Mouse (Mus musculus): Measurements from ENCODE around the gene Cask.
A peak's percentile ranks its signal among the peaks of the same experiment; 100 is the strongest.

The Cask gene

DNA sequence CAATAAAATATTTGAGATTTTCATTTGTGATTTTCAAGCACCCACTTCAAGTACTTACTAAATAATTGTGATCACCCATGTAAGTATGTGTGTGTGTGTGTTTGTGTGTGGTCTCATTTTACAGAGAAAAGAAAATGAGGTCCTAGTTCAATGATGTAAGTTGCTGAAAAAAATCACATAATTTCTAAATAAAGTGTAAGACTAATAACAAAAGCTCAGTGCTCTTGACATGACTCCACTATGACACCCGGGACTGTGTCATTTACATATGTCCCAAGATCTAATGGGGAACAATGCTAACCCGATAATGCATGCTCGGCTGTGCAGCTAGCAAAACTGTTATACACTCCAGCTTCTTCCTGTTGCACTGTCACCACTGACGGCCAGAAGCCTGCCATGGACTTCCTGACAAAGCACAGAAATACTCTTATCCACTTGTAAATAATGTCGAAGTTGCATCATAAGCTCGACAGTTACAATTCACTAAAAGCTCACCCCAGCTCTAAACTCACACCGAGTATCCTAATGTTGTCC is 130.8 kb downstream of the Cask start:
- DNase-seq (ENCODE audit: low read depth, low spot score): no peak

DNA sequence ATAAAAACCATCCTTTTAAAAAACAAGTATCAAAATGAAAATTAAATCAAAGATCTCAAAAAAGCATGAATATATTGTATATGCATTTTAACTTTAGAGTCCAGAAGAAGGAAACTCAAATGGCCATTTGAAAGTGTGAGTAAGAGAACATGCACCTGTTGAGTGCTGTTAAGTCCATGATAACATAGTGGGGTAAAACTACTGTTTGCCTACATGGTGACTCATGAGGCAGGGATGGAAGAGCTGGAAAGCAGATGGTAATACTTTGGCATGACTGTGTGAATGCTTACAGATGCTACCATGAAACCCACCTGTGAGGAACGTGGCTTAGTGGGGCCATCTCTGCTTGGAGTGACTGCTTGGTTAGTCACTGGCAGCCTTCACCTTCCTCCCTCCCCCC is 132.9 kb downstream of the Cask start:
- DNase-seq (ENCODE audit: low read depth, low spot score): no peak

DNA sequence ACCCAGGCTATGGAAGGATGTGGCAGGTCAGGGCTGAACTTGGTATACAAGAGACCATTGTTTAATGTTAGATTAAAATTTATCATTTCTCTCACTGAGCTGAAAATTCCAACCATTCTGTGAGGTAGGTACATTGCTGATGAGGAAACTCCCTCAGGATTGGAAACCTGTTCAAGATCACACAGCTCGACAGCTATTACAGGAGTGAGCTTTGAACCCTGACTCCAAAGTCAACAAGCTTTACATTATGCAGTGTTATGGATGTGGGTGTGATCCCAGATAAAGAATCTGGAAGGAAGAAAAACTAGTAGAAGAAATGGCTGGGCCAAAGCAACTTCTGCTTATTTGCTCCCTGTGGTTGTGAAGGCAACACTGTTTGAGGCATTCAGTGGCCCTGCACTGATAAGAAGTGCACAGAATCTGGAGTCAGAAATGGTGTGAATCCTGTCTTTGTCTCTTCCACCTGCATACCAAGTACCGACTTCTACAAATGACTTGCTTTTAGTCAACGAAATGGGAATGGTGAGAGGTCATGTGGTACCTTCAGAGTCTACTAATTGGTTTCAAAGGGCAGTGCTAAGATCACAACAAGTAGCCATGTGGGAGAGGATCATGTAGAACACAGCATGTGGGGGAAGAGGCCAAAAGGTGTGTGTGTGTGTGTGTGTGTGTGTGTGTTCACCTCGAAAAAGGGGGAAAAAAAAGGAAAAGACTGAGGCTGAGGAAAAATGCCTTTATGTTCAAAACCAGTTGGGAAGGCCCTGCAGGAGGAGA is 134.2 kb downstream of the Cask start:
- no peak for DNase-seq (ENCODE audit: low read depth, low spot score)

DNA sequence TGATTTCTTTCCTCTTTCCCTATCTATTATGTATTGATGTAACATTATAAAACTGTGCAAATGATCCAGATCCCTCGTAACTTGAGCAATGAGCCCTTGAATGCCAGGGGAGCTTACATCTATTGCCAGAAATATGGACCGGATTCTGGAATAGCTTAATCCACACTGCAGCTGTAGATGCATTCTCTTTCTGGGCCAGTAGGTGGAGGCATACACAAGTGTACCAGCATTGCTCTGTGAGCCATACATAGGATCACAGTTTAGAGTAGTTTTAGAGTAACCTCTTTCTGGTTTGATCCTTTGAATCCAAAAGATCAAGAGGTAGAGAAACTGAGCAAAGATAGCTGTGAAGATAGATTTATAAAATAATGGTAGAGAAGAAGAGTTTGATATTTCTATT is 141.0 kb downstream of the Cask start:
- no peak for DNase-seq (ENCODE audit: low read depth, low spot score)

DNA sequence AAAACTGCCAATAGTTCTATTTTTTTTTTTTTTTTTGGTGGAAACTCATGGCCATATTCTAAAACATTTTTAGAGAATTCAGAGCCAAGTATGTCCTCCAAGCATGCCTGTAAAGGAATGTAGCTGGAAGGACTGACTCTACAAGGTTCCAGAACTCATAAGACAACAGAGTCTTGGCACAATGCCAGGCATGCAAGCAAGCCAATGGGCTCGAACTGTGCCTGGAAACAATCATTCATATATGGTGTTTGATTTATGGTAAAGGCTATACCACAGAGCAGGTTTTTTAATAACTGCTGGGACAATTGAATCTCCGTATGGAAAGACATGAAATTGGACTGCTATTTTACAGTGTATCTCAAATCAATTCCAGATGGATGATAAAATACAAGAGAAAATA is 146.1 kb downstream of the Cask start:
- no peak for DNase-seq (ENCODE audit: low read depth, low spot score)

DNA sequence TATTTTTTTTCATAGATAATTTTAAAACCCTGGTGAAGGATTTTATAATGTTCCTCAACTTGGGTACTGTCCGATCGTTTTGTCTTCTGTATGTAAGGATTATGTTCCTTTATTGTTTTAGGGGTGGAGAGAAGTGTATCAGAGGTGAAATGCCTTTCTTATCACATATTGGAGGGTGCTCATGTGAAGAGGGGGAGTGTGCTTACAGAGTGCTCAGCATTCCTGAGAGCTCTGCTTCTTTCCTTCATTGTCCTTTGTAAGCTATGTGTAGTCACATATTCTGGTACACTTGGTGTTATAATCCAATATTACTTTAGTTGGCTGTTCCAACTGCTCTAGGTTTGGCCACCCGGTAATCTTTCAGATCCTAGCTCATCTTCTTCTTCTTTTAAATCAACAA is 150.5 kb downstream of the Cask start:
- DNase-seq (ENCODE audit: low read depth, low spot score): no peak

DNA sequence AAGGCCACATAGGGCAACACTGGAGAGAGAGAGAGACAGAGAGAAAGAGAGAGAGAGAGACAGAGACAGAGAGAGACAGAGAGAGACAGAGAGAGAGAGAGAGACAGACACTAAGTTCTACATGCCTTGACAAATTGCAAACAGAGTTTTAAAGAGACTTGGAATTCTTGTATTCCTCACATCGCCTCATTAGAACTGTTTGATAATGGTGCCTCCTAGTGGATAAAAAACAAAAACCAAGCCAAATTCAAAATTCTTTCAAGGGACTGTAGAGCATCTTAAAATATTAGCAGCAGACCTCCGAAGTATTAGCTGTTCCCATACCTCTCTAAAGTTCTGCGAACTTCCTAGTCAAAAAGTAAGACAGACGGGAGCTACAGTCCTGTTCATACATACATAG is 159.3 kb downstream of the Cask start:
- no peak for DNase-seq (ENCODE audit: low read depth, low spot score)

DNA sequence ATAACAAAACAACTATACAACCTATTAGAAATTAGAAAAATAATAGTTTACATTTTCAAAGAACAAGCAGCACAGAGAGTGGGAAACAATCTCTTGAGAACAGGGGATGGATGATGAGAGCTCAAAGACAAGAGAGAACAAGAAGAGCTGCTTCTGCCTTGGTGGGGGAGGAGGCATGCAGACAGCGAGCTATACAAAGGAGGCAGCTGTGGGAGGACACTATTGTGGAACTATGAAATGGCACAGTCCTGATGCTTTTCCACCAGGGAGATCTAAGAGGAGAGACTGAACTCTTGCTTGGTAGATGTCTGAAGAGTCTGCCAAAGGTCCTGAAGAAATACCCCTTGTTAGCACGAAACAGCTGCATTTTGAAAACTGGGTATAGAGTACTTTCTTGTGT is 162.8 kb downstream of the Cask start:
- DNase-seq (ENCODE audit: low read depth, low spot score): no peak

DNA sequence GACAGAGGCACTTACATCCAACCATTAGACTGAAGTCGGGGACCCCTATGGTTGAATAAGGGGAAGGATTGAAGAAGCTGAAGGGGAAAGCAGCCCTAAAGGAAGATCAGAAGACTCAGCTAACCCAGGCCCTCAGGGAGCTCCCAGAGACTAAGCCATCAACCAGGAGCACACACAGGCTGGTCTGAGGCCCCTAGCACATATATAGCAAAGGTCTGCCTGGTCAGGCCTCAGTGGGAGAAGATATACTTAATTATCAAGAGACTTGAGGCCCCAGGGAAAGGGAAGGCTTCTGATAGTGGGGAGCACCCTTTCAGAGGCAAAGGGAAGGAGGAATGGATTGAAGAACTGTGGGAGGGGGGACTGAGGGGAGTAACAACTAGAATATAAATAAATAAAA is 164.6 kb downstream of the Cask start:
- DNase-seq (ENCODE audit: low read depth, low spot score): no peak

DNA sequence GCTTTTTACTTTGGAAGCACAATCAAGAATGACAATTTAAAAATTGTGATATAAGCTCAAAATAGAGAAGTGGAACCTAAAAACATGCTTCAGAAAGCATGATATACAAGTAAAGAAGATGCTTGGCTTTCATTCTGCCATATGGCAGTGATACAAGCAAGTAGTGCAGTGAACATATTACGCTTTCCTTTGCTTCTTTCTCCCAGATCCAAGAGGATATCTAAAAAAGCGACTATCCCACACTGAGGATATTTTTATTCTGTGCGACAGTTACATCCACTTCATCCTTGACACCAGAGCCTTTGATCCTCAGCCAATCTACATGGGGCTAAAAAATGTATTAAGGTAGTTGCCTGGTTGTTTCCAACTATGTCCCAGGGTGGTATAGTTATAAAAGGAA is 169.4 kb downstream of the Cask start:
- no peak for DNase-seq (ENCODE audit: low read depth, low spot score)

DNA sequence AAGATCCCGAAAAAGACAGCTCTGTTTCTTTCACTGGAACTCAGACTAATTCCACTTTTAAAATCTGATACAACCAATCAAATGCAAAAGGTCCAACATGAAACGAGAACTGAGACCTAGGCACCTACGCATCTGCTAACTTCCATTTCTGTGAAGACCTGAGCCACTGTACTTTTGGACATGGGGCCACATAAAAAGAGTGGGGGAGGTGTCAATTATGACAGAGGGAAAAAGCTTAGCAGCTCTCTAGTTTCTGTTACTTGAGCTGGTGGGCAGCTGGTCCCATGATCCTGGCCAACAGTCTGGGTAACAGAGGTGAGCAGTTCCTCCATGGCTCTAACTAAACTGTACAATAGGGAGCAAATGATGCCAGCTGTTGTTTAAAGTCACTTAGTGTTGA is 178.2 kb downstream of the Cask start:
- no peak for DNase-seq (ENCODE audit: low read depth, low spot score)

DNA sequence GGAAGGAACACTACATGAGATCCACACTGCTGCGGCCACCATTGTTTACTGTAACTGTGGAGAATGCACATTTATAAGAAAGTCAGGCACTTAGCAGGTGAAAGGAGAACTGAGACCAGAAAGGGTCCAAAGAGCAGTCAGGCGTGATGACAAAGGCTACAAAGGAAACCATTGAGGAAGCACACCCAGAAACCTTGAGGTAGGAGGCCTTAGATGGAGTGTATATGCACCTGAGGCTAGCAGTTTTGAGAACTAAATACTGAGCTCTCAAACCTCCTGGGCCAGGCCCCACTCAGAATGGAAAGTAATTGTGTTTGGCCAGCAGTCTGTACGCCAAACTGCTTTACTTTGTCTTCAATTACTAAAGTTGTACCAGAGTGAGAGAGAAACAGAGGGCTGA is 180.8 kb downstream of the Cask start:
- DNase-seq (ENCODE audit: low read depth, low spot score): no peak

DNA sequence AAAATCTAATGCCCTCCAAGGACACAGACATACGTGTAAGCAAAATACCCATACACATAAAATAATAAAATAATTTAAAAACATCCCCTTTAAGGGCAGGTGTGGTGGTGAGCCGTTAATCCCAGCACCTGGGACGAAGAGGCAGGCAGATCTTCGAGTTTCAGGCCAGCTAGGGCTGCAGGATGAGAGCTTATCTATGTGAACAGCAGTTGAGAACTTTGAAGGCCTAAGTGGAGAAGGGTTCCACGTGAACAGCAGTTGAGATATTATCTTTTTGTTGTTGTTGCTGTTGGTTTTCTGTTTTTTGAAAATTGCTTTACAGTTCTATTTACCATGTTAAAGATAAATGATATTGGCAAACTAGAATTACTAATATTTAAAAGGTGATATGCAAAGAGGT is 182.3 kb downstream of the Cask start:
- no peak for DNase-seq (ENCODE audit: low read depth, low spot score)

DNA sequence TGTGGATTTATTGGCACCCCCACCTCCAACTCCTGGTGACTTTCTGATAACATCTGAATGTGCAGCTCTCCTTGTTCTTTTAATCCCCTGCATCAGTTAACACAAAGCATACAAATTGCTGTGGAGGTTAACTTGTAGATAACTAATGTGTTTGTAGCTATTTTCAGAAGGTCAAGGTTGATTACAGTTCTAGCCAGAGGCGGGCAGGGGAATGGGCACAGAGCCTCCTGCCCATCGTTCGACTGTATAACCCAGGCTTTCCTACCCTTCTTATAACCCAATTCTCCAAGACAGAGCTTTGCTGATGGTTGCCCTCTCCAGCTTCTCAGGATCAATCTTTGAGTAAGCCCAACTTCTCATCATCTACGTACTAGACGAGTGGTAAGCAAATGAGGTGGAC is 190.1 kb downstream of the Cask start, which contains the start of gene Gpr82:
Gene Gpr82, plus strand, starts transcription at position 301 of the 400 bp plus-strand sequence.
- no peak for DNase-seq (ENCODE audit: low read depth, low spot score)

DNA sequence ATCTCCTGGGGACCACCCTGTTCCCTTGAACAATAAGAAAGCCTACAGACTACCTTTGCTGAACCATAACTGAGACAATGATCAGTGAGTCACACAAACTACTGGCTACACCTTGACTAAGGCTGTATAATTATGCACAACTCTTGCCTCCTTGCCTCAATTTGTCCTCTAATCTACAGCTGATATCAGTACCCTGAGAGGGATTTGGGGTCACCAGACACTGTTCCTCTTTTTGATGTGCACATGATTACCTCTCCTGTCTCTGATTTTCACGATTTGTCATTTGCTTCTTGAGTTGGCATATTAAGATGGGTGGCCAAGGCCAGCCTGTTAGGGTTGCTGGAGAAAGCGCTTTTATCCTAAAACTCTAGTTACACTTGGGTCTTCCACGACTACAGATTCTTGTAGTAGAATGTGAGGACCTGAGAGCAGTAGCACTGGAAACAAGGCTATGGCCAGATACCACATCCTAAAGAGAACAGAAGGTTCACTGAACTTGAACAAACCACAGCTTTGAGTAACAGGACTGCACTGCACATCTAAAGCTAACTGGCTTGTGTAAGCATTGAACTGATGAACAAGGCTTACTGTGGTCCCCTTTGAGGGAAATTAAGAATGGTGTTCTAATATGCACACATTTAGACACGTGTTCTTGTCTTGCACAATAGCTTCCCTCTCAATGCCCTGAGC is 191.8 kb downstream of the Cask start:
- DNase-seq (ENCODE audit: low read depth, low spot score): no peak

DNA sequence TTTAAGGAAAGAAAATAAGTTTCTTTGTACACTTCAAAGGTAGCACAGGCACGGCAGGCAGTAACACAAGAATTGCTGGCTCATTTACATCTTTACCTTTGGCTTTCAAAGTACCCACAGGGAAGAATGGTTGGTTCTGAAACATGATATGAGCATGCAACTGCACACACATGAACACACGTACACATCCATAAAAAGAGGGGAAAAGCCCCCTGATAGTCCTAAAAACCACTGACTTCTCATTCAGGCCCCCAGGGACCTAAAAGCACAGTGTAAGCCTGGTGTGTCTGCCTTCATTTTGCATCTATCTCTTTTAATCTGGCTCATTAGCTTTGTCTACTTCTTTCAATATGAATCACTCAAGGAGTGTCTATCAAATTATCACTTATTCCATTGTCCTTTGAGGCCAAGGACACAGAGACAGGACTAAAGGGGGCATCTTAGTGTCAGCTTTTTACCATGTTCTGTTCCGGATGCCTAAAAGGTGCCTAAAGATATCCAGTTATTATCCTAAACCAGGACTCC is 192.5 kb downstream of the Cask start:
- no peak for DNase-seq (ENCODE audit: low read depth, low spot score)

DNA sequence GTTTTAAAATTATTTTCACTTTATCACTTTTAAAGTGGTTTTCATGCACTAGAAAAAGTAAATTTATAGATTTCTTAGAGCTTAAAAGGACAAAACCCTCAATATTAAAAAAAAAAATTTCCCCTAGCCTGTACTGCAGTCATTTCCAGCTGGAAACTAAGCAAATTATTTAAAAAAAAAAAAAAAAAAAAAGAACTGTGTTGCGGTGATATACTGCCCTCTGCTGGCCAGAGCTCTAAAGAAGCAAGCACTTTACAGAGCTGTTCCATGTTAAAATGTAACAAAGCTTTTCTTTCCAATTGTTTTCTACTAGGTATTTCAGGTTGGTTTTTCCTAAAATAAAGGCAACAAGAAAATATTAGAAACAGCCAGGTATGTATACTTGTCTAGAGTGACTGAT is 194.4 kb downstream of the Cask start:
- peak; percentile 27 for DNase-seq (ENCODE audit: low read depth, low spot score)

DNA sequence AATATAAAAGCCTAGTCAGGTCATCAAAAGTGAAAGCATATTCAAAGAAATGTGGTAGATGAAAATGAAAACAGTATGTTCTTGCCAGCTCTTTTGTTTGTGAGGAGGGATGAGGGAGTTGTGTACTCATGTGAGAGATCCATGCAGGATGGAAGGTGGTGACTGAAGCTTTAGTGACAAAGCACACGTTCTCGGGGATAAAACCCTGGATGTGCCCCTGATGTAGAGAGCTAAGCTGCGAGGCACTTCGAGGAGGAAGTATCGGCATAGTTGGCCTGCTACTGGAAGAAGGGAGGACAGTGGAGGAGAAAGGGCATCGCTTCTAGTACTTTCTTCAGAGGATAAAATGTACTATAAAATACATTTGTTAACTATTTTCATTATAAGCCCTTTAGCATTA is 195.3 kb downstream of the Cask start:
- DNase-seq (ENCODE audit: low read depth, low spot score): no peak

DNA sequence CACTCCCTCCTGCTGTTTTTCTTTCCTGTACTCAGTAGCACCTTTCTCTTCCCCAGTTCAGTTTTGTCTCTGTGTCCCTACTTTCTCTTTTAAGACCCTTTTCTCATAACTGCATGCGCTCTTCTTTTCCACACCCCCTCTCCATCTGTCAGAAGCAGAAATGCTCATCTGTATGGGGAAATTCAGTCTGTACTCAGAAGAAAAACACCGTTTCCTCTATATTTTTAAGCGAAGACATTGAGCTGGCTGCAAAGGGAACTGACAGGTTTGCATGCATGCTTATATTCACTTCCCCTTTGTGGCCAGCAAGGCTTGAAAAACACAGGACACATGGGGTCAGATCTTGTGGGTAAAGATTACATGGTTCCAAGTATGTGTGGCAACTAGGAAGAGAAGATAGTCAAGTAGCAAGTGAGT is 196.2 kb downstream of the Cask start:
- no peak for DNase-seq (ENCODE audit: low read depth, low spot score)

DNA sequence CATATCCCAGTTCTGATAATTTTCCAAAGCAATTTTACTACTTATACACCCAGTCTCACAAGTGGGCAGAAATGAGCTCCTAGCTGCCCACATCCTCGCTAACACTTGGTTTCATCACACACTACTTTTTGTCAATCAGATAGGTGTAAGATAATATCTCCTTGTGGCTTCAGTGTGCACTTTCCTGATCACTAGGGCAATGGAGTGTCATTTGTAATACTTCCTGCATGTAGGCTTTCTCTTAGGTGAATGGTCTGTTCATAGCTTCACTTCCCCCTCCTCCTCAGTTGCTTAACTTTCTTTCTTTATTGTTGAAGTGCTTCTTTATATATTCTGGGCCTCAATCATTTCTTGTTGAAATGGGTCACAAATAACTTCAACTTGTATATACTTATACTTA is 198.9 kb downstream of the Cask start:
- DNase-seq (ENCODE audit: low read depth, low spot score): no peak

DNA sequence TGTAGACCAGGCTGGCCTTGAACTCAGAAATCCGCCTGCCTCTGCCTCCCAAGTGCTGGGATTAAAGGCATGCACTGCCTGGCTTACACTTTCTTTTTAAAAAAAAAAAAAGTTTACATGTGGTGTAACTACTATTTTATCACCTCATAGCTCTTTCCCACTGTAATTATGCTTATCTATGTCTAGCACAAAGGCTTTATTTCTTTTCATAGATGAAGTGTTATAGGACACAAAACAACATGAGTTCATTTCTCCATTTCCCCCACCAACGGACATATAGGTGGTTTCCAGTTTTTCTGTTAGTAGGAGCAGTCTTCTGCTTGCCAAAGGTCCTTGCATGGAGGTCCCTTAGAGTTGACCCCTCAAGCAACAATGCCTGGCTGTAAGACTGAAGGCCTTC is 199.3 kb downstream of the Cask start:
- no peak for DNase-seq (ENCODE audit: low read depth, low spot score)

DNA sequence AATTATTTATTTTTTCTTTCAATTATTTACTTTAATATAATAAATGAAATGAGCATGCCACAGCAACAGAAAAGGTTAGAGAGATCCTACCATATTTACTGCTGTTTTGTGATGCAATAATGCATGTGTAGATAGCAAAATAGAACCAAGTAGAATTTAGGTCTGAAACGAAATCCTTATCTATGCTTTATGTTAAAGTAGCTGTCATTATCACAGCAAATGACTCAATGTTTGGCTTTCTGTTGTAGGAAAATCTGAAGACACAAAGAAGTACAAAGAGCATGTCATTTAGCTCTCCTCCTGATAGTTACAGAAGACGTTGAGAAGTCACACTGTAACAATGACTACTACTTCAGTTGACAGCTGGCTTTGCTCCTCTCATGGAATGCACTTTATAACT is 212.3 kb downstream of the Cask start:
- no peak for DNase-seq (ENCODE audit: low read depth, low spot score)

DNA sequence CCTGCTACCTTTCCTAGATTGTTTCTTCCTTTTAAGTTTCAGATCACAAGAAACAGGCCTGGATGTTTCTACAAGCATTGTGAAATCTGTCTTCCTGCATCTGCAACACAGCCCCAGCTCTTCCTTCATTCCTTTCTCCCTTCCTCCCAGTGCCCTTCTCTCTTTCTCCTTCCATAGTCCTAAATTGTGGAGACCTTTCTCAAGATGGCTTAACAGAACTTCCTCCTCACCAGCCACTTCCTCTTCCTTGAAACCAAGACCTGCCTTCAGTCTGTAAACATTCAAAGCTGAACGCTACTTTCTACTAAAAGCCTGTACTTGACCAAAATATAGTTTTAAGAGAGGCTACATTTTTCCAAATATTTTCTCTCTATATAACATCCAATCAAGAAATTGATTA is 214.8 kb downstream of the Cask start:
- no peak for DNase-seq (ENCODE audit: low read depth, low spot score)

Measured in c-Kit-negative CD71-positive TER-119-positive erythroid progenitor cells, embryonic 14.5 days (primary cell).